Mouse (Mus musculus) activated CD4-positive, CD25-positive, alpha-beta regulatory T cell, adult 4 months (primary cell): ENCODE measurements around the gene Scgb1b18. TPM values are rescaled to one million over a fixed set of nuclear protein-coding genes. Genes with fewer than 3 reads are reported as not detected.
"Not testable (repeated sequence)": the region's sequence is repeated elsewhere in the genome, so short reads cannot be mapped to it uniquely, and the experiment has no call there.

Source experiments
- ATAC-seq: one replicate; pipeline ENCODE4 v1.8.0; 2017
- polyA plus RNA-seq, 2 experiments: library from polyadenylated mRNA; unstranded; fragments of 100-300 nt; shearing (Covaris generic); gene quantifications; one replicate each; pipeline ENCODE4 v1.2.1; 2017

Gene Scgb1b18
- polyA plus RNA-seq, result not detected

- ATAC-seq, result not testable (repeated sequence)
Observed at GRCm38 (mm10) chr7:33185268-33185667, at the start of gene Scgb1b18. Scgb1b18 (plus strand) TSS chr7:33185568.

GRCm38 (mm10) chr7:33173764-33174163 lies 11.6 kb upstream of the Scgb1b18 start, which contains the start of gene Scgb2b18:
Scgb2b18 (minus strand) TSS chr7:33173864.
- not testable (repeated sequence) for ATAC-seq

Other genes starting within 250 kb of the Scgb1b18 start
- gene Scgb2b17, start 129.0 kb upstream of the Scgb1b18 start, polyA plus RNA-seq, result not detected
- gene Scgb1b17, start 122.1 kb upstream of the Scgb1b18 start, polyA plus RNA-seq, result not detected
- not detected for gene Scgb2b18, start 11.7 kb upstream of the Scgb1b18 start, polyA plus RNA-seq
- gene Scgb2b19, start 94.8 kb downstream of the Scgb1b18 start, polyA plus RNA-seq, result not detected
- gene Scgb1b19, start 101.7 kb downstream of the Scgb1b18 start, polyA plus RNA-seq, result not detected
- gene Scgb2b20, start 180.8 kb downstream of the Scgb1b18 start, polyA plus RNA-seq, result not detected
- not detected for gene Scgb1b20, start 187.7 kb downstream of the Scgb1b18 start, polyA plus RNA-seq